Mouse (Mus musculus) brown adipose tissue, adult 24 weeks (tissue): ENCODE data around the gene Ccng2. TPM values are rescaled to one million over a fixed set of nuclear protein-coding genes. Genes with fewer than 3 reads are reported as not detected.

Experiments used
- H3K27ac ChIP-seq: fragments of 200-500 bp; replicated peaks from 2 replicates; pipeline ENCODE4 v1.5.1; 2012; ENCODE audit warnings: low read depth, mild to moderate bottlenecking, low read length
- H3K4me1 ChIP-seq: fragments of 200-500 bp; 2 replicates; pipeline ENCODE4 v1.6.1; 2012; ENCODE audit warnings: low read length, mixed read lengths; ENCODE audit not compliant: control insufficient read depth, insufficient read depth, insufficient read length
- H3K4me3 ChIP-seq: fragments of 200-500 bp; 2 replicates; pipeline ENCODE4 v1.5.1; 2012; ENCODE audit warnings: low read depth, mild to moderate bottlenecking, low read length, moderate library complexity; ENCODE audit not compliant: insufficient read depth
- polyA plus RNA-seq: library from polyadenylated mRNA; stranded (reverse); fragments of >200 nt; gene quantifications from 2 replicates; pipeline ENCODE4 v1.2.4, GENCODE M21; 2012; ENCODE audit not compliant: missing spikeins, insufficient read depth, insufficient read length

Gene Ccng2
- polyA plus RNA-seq, 1 experiment: 29.9 TPM

DNA sequence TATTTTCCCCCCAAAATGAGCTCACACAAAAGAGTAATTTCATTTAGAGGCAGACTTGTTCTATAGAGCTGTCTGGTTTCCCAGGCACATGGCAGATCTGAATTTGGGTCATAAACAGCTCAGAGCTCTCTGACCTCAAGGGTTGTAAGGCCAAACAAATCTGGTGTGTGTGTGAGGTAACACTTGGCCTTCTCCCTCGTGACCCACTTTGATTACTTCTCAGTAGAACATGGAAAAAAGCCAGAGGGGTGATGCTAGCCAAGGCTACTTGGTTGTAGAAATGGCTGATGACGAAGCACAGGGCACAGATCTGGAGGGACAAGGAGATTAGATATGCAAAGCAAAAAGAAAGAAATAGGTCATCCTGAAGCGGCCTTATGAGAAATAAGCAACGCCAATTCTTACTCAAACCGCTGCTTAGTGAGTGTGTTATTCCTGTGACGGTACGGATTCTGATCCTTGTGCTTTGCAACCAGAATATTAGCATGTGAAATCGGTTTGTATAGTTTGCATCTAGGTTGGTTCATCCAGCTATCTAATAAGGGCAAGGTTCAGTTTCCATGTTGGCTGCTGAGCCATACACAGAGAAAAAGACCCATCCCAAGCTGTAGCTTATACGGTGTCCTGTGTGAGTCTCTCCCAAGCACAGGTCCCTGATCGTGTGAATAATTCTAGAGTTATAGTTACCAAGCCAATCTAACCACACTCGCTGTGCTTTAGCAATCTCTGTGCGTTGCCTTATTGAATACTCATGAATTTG lies 15.9 kb upstream of the Ccng2 start:
- Histone ChIP-seq H3K4me3 (no peak overlapping the region), H3K4me1 (no peaks in the 10 kb centered on the region), H3K27ac (0 out of 2 replicates have a peak overlapping the region, but pooled peaks have one; percentile 1)

DNA sequence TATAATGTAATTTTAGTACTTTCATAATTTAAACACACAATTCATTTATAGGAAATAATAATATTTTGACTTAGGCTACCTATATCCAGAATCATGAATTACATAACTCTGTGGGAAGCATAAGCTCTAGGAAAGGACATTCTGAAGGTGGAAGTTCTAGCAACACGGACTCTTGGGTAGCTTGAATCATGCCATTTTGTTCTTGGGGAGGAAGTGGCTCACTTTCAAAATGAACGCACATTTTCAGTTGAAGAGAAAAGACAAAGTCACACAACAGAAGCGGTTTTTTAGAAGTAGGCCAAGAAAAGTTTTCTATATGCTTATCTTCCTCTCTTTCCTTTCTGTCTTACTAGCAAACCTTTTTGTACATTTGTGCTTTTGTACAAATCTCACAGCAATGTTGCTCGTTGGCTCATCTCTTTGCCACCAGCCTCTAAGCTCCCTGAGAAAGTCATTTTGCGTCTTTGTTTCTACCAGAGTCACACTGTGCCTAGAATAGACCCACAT lies 11.2 kb upstream of the Ccng2 start:
- Histone ChIP-seq H3K4me3 (no peak overlapping the region), H3K27ac (no peak overlapping the region)

DNA sequence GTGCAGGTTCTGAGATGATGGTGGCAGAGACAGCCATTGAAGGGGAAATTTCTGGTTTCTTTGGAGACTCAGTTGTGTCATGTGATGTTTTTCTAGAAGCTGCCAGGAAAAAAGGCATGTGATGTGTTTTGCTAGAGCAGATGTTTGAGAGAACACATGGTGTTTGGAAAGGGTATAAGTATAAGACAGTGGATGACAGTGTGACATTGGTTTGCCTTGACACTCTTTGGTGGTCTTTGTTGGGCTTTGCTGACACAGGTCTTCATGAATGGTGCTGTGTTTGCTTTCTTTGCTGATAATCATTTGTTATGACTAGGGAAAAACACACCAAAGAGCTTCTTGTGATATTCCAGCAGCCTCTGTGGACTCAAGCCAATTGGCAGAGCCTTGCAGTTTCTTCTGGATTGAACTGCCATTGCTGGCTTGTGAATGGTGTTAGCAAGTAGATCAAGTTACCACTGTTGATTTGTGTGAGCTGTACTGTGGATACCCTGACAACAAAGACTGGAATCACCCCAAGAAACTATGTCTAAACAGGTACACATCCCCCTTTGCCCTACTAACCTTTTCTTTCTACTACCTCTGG lies 10.1 kb upstream of the Ccng2 start:
- Histone ChIP-seq H3K4me3 (no peak overlapping the region), H3K4me1 (no peaks in the 10 kb centered on the region), H3K27ac (no peak overlapping the region)

More for the DNA sequence above, 11.2 kb upstream of the Ccng2 start:
- H3K4me1 ChIP-seq: no peaks in the 10 kb centered on the region

DNA sequence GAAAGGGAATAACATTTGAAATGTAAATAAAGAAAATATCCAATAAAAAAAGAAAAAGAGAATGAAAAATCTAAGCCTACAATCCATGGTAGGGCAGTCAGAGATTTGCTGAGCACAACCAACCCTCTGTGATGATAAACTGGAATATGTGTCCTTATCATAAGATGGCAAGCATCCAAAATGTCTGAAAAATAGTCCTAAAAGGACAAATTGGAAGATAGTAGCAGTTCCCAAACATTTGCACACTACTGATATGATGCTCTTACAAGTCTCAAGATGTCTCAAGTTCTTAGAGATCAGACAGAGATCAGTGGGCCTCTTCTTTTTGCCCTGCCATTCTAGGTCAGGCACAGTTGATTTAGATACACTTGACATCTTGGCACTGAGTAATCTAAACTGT lies 7.7 kb upstream of the Ccng2 start:
- H3K4me1 ChIP-seq: no peaks in the 10 kb centered on the region
- no peak overlapping the region for H3K27ac ChIP-seq
- no peak overlapping the region for H3K4me3 ChIP-seq

DNA sequence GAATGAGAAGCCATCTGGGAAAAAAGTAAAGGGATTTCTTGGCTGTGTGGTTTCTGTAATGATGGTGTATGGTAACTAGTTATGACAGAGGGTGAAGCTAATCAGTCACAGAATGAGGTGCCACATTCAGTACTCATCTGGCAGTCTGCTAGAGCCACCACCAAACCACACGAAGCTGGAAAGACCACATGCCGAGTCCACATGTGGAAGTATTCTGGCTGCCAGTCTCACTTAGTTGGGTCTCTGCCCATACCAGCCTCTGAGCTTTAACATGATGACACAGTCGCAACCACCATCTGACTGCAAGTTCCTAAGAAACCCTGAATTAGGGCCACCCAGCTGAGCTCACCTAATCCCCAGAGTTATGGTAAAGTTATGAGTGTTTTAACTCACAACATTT lies 6.1 kb upstream of the Ccng2 start:
- H3K27ac ChIP-seq: no peak overlapping the region
- no peaks in the 10 kb centered on the region for H3K4me1 ChIP-seq

DNA sequence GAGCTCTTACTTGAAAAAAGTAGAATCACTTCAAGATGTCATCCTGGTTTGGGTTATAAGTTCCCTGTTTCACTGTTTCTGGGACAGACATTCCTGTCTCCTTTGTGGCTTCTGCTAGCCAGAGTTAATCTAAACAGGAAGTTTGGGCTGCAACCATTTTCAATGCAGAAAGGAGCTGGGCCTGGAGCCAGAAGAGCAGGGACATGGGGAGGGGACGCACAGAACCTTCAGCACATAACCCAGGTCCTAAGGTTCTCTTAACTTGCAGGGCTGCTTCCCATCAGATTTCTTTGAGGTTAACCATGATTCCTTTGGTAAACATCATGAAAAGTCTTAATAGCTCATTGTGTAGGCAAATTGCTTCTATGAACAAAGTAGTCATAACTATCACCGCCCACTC lies 4.3 kb upstream of the Ccng2 start:
- Histone ChIP-seq H3K27ac (no peak overlapping the region), H3K4me3 (no peak overlapping the region), H3K4me1 (no peaks in the 10 kb centered on the region)

More for the DNA sequence above, 6.1 kb upstream of the Ccng2 start:
- H3K4me3 ChIP-seq: no peak overlapping the region

DNA sequence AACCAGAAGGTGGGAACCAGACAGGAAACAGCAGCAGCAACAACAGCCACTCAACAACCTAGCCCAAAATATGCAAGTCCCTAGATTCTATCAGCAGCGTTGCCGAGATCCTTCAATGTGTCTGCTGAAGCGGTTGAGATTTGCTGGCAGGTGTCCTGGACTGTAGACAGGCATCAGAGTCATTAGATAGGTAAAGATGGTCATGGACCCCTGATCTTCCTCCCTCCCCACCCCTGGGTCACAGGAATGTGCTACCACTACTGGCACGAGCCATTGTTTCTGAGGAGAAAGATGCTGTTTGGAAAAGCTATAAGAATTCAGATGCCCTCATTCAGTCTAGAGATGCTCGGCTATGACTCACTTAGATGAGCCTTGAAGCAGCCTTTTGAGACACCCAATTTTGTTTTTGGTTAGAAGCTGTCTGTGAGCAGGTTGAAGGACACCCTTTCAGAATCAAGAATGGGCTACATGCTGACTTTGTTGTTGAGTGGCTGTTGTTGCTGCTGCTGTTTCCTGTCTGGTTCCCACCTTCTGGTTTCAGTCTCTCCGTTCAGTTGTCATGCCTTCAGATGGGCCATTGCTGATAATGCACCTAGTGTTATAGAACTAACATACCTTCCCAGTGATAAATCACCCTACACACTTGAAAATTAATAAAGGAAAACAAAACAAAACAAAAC lies 3.5 kb upstream of the Ccng2 start:
- Histone ChIP-seq H3K27ac (no peak overlapping the region), H3K4me3 (no peak overlapping the region), H3K4me1 (no peaks in the 10 kb centered on the region)

DNA sequence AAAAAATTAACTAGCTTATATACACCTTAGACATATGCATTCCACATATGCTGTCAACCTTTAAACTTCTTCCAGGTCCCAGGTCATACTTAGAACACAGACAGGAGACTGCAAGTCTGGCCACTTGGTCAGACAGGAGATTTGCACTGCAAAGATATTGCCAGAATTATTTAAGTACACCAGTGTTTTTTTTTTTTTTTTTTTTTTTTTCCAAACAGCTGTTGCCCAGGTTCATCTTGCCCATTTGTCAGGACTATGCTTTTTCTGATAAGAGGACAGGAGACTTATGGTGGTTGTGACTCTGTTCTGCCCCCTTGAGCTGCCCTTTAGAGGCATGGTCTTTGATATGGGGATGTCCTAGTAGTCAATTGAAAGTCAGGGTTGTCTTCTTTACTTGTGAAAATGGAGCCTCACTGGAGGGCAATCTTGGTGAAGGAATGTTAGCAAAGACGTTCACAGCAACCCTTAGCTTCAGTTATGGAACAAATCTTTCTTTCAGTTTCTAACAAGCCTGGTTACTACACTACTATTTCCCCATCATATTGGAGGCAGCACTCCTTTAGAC lies 2.8 kb upstream of the Ccng2 start:
- no peaks in the 10 kb centered on the region for H3K4me1 ChIP-seq
- no peak overlapping the region for H3K4me3 ChIP-seq
- H3K27ac ChIP-seq: no peak overlapping the region

DNA sequence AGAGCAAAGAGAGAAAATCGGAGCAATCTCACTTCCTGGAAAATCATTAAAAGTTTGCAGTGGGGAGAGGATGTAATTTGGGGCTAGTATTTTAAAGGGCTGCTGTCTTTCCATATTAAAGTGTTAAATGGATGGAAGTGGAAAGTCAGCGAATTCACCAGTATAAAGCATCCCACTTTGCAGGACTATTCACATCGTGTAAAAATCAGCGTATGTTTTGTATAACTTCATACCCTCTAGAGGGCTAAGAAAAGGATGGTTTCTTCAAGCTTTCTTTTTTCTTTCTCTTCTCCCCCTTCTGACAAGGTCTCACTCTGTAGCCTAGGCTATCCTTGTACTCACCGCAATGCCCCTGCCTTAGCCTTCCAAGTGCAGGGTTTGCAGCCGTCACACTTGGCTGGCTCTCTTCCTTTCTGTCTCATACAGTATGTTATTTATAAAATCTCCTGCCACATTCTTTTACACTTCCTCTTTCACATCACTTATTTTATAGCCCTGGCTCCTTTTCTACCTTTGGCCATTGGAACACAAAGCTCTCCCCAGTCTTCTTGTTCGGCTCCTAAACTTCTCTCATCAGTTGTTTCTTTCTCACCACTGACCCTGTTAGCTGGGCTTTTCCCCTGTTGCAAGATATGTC lies 1.8 kb upstream of the Ccng2 start:
- Histone ChIP-seq H3K27ac (no peak overlapping the region), H3K4me1 (peaks cover 2% of the 10 kb centered on the region; the same call in 1 of the 2 replicates)

DNA sequence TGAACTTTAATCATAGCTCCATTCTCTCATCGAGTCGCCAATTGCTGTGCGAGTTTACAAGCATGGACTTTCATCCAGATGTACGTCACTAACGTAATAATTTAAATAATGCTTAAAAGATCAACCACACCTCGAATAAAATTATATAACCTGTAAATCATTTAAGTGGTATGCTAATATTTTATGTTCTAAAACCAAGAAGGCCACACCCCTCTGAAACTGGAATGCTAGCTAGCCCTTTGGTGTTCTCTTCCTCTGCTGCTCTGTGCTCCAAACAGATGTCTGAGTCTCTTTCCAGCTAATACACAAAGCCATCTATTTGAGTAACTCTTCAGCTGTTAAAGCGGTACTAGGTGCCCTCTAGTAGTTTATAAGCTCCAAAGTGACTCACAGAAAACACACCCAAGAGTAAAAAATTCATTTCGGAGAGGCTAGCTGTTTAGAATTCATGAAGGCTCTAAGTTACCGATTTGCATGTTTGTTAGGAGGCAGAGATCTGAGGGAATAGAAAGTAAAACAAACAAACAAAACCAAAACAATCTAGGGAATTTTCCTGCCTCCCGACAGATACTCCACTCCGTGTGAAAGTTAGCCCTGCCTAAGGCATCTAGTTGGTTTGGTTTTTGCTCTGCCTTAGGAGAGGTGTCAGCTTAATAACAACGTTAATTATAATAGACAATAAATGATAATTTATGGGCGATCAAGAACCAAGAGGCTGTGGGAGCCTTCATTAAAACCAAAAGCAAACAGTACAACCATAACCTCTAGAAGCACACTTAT lies 1.1 kb upstream of the Ccng2 start:
- 0 out of 2 replicates have a peak overlapping the region, but pooled peaks have one; percentile 22 for H3K27ac ChIP-seq
- no peak overlapping the region for H3K4me3 ChIP-seq
- H3K4me1 ChIP-seq: peaks cover 2% of the 10 kb centered on the region; the same call in 1 of the 2 replicates

More for the DNA sequence above, 1.8 kb upstream of the Ccng2 start:
- no peak overlapping the region for H3K4me3 ChIP-seq

DNA sequence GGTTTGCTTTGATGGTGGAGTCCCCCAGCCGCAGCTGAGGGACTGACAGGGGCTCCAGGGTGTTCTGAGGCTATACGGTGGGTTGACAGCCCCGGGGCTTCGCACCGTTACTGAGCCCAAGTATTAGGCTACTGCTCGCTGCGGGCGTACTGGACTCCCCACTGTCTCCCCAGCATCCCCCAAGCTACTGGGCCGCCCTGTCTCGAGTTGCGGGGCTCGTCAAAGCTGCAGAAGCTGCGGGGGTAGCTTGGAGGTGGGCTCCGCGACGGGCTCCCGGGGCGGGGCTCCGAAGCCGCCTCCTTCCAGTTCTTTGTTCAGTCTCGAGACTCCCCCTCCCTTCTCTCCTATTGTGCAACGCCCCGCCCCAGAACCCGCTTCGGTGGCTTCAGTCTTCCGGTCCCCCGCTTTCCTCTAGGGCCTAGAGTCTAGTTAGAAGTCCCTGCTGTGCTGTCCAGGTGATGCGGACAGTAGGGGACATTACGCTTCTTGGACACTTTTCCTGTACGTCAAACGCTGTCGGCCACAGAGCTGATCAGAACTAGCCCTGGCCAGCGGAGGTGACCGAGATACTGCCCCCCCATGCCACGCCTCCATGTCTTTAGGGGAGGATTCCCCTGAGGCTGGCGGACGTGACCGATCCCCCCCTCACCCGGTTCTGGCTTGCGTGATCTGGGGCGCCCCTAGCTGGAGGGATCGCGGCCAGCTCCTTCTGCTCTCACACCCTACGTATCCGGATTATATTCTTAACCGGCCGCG lies 972 bp downstream of the Ccng2 start:
- peak overlapping the region; percentile 92 for H3K27ac ChIP-seq
- peaks cover 2% of the 10 kb centered on the region; the same call in 1 of the 2 replicates for H3K4me1 ChIP-seq
- H3K4me3 ChIP-seq: peak overlapping the region; percentile 81

DNA sequence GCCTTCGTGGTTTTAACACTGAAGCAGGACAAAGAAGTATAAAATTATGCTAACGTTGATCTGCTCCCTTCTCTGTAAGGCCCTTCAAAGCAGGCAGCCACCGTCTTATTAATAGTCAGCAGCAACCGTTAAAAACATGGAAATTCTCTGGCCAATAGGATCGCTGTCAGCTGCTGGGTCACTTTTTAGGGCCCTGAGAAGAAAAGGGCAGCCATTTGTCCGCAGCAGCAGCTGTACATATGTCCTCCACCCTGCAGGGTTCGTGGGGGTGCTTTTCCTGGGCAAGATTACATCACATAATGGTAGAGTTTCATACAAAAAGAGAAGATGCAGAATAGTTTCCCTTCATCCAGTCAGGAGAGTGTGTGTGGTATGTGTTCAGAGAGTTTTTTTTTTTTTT lies 3.0 kb downstream of the Ccng2 start:
- Histone ChIP-seq H3K4me1 (peaks cover 2% of the 10 kb centered on the region; the same call in 1 of the 2 replicates), H3K27ac (no peak overlapping the region), H3K4me3 (no peak overlapping the region)

DNA sequence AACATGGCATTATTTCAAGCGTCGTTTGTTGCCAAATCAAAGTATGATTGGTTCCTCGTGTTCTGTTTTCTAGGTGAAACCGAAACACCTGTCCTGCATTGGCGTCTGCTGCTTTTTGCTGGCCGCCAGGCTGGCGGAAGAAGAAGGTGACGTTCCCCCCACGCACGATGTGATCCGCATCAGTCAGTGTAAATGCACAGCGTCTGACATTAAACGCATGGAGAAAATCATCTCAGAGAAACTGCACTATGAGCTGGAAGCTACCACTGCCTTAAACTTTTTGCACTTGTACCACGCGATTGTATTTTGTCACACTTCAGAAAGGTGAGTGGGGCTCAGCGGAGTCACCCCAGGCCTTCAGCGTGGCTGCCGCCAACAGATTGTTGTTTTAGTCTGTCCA lies 3.7 kb downstream of the Ccng2 start:
- Histone ChIP-seq H3K4me3 (no peak overlapping the region), H3K4me1 (peaks cover 2% of the 10 kb centered on the region; the same call in 1 of the 2 replicates), H3K27ac (no peak overlapping the region)
